30 mouse cellular contexts compared by ENCODE assay signal in the genomic region with DNA sequence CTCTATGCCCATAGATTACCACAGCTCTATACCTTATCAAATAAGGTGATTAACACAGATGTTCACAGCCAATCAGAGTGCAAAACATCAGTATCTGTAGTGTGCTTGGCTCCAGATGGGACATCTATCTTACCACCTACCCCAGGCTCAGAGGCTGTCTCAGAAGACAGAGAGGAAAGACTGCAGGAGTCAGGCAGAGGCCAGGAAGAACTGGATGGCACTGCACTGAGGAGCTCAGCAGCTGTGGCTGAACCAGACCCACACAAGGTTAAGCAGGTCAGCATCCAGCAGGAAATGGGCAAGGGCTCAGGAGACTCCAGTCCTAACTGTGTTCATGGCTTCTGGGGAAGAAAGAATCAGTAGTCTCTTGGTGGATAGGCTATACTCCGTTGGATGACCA. TPM values are rescaled to one million over a fixed set of nuclear protein-coding genes. Genes with fewer than 3 reads are reported as not detected.
DNase-seq lines count a peak whose midpoint lies in the region; ATAC-seq and TF ChIP-seq lines count a peak whose summit lies in the region.
"Had no signal": no experiment of that assay in that cellular context is flagged by ENCODE, and none has a peak within 500 bp of the region (broad histone marks: within the 10 kb centered on the region; RNA-seq: fewer than 3 reads in every experiment).

No protein-coding gene starts in this region.

- peak; percentile 80 for DNase-seq in heart, adult 11 months
- no peak for DNase-seq in heart, postnatal 25 days (ENCODE audit: low spot score)
- DNase-seq in liver, adult 2 months (ENCODE audit: extremely low read depth, low read depth, low spot score): no peak
- no peak for DNase-seq in liver
- DNase-seq in 3T3-L1 (ENCODE audit: low read depth, low spot score): peak; percentile 64
- no peak for DNase-seq in ovary, postnatal 14 days (ENCODE audit: low spot score)
- DNase-seq: adrenal gland, postnatal 10 days; cerebellum, adult 11 months; cerebellum, adult 9-10 months; forebrain, postnatal 0 days; heart, postnatal 10 days; kidney, adult 11 months; lung, postnatal 10 days; midbrain, embryonic 14.5 days; right cerebral cortex, adult 18-20 months; spleen, adult 18-20 months; thymus, postnatal 14 days had no signal

- WGBS in liver, adult 2 months: 79% methylated on average over 1 of the region's 1 CpGs

- peak; percentile 61; the same call in 1 of the 2 replicates for ATAC-seq in megakaryocyte-erythroid progenitor cell, adult 5-6 weeks (replicated peaks; ENCODE audit: low FRiP score, low TSS enrichment, poor library complexity, severe bottlenecking)
- ATAC-seq: forebrain, postnatal 0 days; inflammation-experienced regulatory T-cells, adult 6 months; Patski had no signal

- intact Hi-C loops in heart, postnatal 25 days (cut with DNase I): no loop called here

- no peaks in the 10 kb centered on the region for H3K36me3 ChIP-seq in liver, adult 2 months (ENCODE audit: control insufficient read depth, insufficient read depth, low read length)
- H3K36me3 ChIP-seq: G1E; hindbrain, embryonic 15.5 days; liver, embryonic 15.5 days; neural tube, embryonic 15.5 days had no signal

- H3K27ac ChIP-seq in liver, adult 2 months (replicated peaks; ENCODE audit: insufficient read depth, low read depth, low read length): peak overlapping the region; percentile 34
- H3K27ac ChIP-seq: heart, embryonic 13.5 days; hindbrain, embryonic 10.5 days; hindbrain, embryonic 15.5 days; kidney, postnatal 0 days; limb, embryonic 13.5 days; liver, embryonic 15.5 days; macrophage; neural tube, embryonic 15.5 days had no signal

- TF ChIP-seq CTCF in liver, adult 2 months (IDR thresholded peaks at IDR 0.05; ENCODE audit: low read depth, low read length): no peak

- peaks cover 17% of the 10 kb centered on the region for H3K4me1 ChIP-seq in liver, adult 2 months (ENCODE audit: control insufficient read depth, insufficient read depth, low read length)
- H3K4me1 ChIP-seq: hindbrain, embryonic 10.5 days; hindbrain, embryonic 15.5 days; neural tube, embryonic 15.5 days had no signal

- no peak overlapping the region for H3K9ac ChIP-seq in liver, adult 2 months (ENCODE audit: low read depth, low read length)
- H3K9ac ChIP-seq: forebrain, postnatal 0 days; heart, embryonic 13.5 days; hindbrain, embryonic 15.5 days; limb, embryonic 13.5 days; liver, embryonic 15.5 days; neural tube, embryonic 15.5 days had no signal

- H3K79me2 ChIP-seq in liver, adult 2 months (ENCODE audit: control insufficient read depth, insufficient read depth, low read length): peaks cover 34% of the 10 kb centered on the region

- H3K27me3 ChIP-seq in liver, adult 2 months (ENCODE audit: control insufficient read depth, insufficient read depth, low read length): no peaks in the 10 kb centered on the region
- H3K27me3 ChIP-seq: heart, embryonic 13.5 days; hindbrain, embryonic 15.5 days; limb, embryonic 13.5 days; liver, embryonic 15.5 days; neural tube, embryonic 15.5 days; Patski had no signal

- TF ChIP-seq POLR2A in liver, adult 2 months (IDR thresholded peaks at IDR 0.05; ENCODE audit: extremely low read depth, insufficient read depth, low read length): no peak

- H3K4me3 ChIP-seq in liver, adult 2 months (ENCODE audit: insufficient read depth, low read depth, low read length): no peak overlapping the region
- H3K4me3 ChIP-seq: erythroblast, embryonic 14.5 days; heart, embryonic 13.5 days; hindbrain, embryonic 10.5 days; hindbrain, embryonic 15.5 days; limb, embryonic 13.5 days; liver, embryonic 15.5 days; neural tube, embryonic 15.5 days had no signal

RNA-seq across cellular contexts. Expression of a gene that starts 55.1 kb away (rescaled TPM):
- 10 to 100 TPM; 24.9 to 31.5 TPM for total RNA-seq in heart, postnatal 25 days (2021)
- 9.2 and 9.4 TPM in 2 replicates for total RNA-seq in liver, adult 2 months (2014; rRNA removed)
- polyA plus RNA-seq in liver, adult 2 months (2012; rRNA removed): 3.2 and 4.2 TPM in 2 replicates
- total RNA-seq in megakaryocyte-erythroid progenitor cell, adult 5-6 weeks (2014; fragmentation: Nextera tagmentation): 8.9 and 10.7 TPM in 2 replicates
- 2.3 and 3.7 TPM in 2 replicates for total RNA-seq in megakaryocyte-erythroid progenitor cell, adult 5-6 weeks (2017)

Comparison
In these comparisons a context has a peak if more than half of its experiments do, and no peak if none do; other contexts are left out.
1. DNase-seq: peak in heart, adult 11 months (single experiment) and 3T3-L1 (single experiment); none in heart, postnatal 25 days (single experiment), liver, adult 2 months (single experiment), liver (single experiment) and ovary, postnatal 14 days (single experiment).